Mouse (Mus musculus) small intestine, adult 2 months (tissue): ENCODE data around the gene Shisa8. TPM values are rescaled to one million over a fixed set of nuclear protein-coding genes. Genes with fewer than 3 reads are reported as not detected.
A peak's percentile ranks its signal among the peaks of the same experiment; 100 is the strongest.

ENCODE experiments used
- H3K27ac ChIP-seq: fragments of 200-500 bp; 2 replicates; pipeline ENCODE4 v1.5.1; 2012; ENCODE audit warnings: low read depth, low read length, control low read depth, inconsistent platforms; ENCODE audit not compliant: insufficient read depth
- H3K27me3 ChIP-seq: fragments of 200-500 bp; 2 replicates; pipeline ENCODE4 v1.6.1; 2012; ENCODE audit warnings: mild to moderate bottlenecking, moderate library complexity, low read length, inconsistent platforms; ENCODE audit not compliant: control insufficient read depth, insufficient read depth
- H3K36me3 ChIP-seq: fragments of 200-500 bp; 2 replicates; pipeline ENCODE4 v1.6.1; 2012; ENCODE audit warnings: mild to moderate bottlenecking, low read length, control low read depth, inconsistent platforms; ENCODE audit not compliant: control insufficient read depth, insufficient read depth
- H3K4me1 ChIP-seq: fragments of 200-500 bp; 2 replicates; pipeline ENCODE4 v1.6.1; 2012; ENCODE audit warnings: low read length, inconsistent platforms, mixed read lengths; ENCODE audit not compliant: control insufficient read depth, insufficient read depth, insufficient read length
- H3K4me3 ChIP-seq: fragments of 200-500 bp; 2 replicates; pipeline ENCODE4 v1.5.1; 2012; ENCODE audit warnings: low read depth, mild to moderate bottlenecking, control low read depth, inconsistent platforms, low read length, moderate library complexity
- CTCF ChIP-seq: fragments of 200-500 bp; IDR thresholded peaks from 2 replicates; pipeline ENCODE4 v1.5.1; 2012; ENCODE audit warnings: low read depth, mild to moderate bottlenecking, control low read depth, inconsistent platforms, low read length, moderate library complexity, mixed read lengths; ENCODE audit not compliant: insufficient replicate concordance, insufficient read length; ENCODE audit errors: extremely low read depth
- POLR2A ChIP-seq: fragments of 200-500 bp; IDR thresholded peaks from 2 replicates; pipeline ENCODE4 v1.6.1; 2012; ENCODE audit warnings: low read depth, mild to moderate bottlenecking, control low read depth, inconsistent platforms, low read length, moderate library complexity
- WGBS: fragments of 180-500 bp; shearing (Covaris S2); methylation state at CpG from one replicate; pipeline ENCODE4 v1.1.7; 2018; 5-methylcytosine and 5-hydroxymethylcytosine counted together
- polyA plus RNA-seq: library from polyadenylated mRNA; depleted of rRNA; stranded (reverse); fragments of >200 nt; gene quantifications from 2 replicates; pipeline ENCODE4 v1.2.3, GENCODE M21; 2012

Gene Shisa8
- polyA plus RNA-seq, 1 experiment = 2.6 TPM

DNA sequence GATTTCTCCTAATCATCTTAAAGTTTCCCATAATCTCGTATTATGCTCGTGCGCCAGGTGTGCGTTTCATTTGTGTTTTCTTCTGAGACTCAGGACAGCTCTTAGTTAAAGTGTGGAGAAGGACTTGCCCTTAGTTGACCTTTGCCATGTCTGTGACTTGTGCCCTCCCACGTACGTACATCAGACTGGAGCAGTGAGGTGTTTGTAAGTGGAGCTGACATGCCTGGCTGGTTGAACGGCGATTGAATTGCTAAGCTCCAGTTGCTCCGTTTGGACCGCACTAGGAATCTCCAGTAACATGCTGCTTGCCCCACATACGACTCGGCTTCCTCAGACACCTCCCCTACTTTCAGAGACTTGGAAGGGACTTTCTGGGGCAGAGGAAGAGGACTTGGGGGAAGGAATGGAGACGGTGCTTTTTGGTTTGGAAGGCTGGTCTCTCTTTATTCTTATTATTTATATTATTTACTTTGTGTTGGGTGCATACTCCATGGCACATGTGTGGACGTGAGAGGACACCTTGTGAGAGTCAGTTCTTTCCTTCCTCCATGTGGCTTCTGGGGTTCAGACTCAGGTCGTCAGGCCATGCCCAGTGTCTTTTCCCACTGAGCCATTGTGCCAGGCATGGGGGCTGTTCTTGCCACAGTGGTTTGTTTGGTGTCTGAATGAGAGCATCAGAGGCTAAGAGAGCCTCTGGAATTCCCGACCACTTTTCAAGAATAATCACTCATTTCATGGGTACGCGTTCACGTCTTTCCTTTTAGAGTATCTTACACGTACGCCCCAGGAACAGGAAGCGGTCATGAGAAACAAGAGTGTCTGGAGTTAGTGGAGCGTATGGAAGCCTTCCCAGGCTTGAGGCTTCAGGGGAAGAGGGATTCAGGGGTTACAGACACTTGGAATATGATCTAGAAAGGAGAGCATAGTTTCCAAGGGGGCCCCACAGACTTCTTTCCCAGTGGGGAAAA, 45.1 kb downstream of the Shisa8 start:
- no peak for TF ChIP-seq POLR2A
- no peak for TF ChIP-seq CTCF
- Histone ChIP-seq H3K4me1 (peaks cover 29% of the 10 kb centered on the region), H3K36me3 (peaks cover 21% of the 10 kb centered on the region), H3K27me3 (no peaks in the 10 kb centered on the region), H3K27ac (peak overlapping the region; percentile 96), H3K4me3 (no peak overlapping the region)
- 56% methylated on average over 23 of the region's 23 CpGs for WGBS

- peaks cover 13% of the 10 kb centered on the region for H3K36me3 ChIP-seq
- H3K4me1 ChIP-seq = peaks cover 29% of the 10 kb centered on the region
- no peaks in the 10 kb centered on the region for H3K27me3 ChIP-seq
- peak overlapping the region; percentile 58 for H3K4me3 ChIP-seq
- H3K27ac ChIP-seq = peak overlapping the region; percentile 96
- WGBS = 17% methylated on average over 22 of the region's 22 CpGs
- TF ChIP-seq POLR2A (no peak), CTCF (no peak)
These were observed 46.1 kb downstream of the Shisa8 start for GRCm38 (mm10) chr15:82166240-82167100.

DNA sequence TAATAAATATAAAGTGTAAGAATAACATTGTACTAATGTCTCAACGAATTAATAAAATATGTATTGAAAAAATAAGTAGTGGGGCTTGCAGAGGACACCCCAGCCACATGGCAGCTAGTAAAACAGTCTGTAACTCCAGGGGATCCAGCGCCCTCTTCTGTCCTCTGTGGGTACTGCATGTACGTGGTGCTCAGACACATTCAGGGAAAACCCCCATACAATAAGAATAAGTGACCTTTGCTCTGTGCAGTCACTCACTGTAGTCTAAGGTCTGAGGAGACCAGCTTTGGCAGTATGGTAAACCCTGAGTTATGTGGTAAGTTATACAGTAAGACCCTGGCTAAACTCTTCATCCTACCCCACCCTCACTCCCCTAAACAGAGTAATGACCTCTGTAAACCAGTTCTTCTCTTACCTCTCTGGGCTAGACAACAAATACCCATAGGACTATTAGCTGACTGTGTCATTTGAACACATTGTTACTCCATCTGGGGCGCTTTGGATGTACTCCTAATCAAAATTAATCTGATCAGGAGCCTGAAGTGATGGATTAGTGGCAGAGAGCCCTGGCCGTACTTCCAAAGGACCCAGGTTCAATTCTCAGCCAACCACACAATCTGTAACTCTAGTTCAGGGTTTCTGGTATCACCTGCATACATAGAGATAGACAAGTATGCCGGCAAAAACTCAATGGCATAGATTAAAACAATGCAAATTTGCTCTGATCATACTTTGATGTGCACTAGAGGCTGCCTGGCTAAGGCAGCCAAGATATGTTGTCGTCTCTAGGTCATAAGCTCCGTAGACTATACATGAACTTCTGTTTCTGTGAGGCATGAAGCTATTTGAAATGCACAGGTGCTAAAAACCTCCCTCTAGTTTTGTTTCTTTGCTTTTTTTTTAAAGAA, 47.0 kb downstream of the Shisa8 start:
- peak overlapping the region; percentile 96 for H3K27ac ChIP-seq
- WGBS = 18% methylated on average over 8 of the region's 8 CpGs
- TF ChIP-seq POLR2A (no peak), CTCF (peak; percentile 89; the same call in 1 of the 2 replicates)
- peaks cover 8% of the 10 kb centered on the region for H3K36me3 ChIP-seq
- H3K27me3 ChIP-seq = no peaks in the 10 kb centered on the region
- no peak overlapping the region for H3K4me3 ChIP-seq
- peaks cover 34% of the 10 kb centered on the region for H3K4me1 ChIP-seq

DNA sequence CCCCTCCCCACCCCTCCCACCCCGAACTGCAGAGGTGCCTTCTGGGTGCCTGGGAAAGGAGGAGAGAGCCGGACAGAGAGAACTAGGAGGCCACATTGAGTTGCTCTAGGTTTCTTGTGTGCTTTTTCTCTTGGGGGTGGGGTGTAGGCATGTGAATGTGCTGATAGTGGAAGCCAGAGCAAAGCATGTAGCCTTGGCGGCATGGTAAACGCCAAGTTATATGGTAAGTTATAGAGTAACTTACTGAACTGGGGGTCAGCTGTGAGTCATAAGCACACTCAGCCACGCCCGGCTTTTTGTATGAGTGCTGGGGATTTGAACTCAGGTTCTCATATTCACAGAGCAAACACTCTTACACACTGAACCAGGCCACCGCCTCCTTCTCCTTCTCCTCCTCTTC, 48.1 kb downstream of the Shisa8 start:
- Histone ChIP-seq H3K36me3 (no peaks in the 10 kb centered on the region), H3K4me3 (no peak overlapping the region), H3K27ac (peak overlapping the region; percentile 45), H3K4me1 (peaks cover 38% of the 10 kb centered on the region), H3K27me3 (no peaks in the 10 kb centered on the region)
- 22% methylated on average over 7 of the region's 7 CpGs for WGBS
- TF ChIP-seq POLR2A (no peak), CTCF (no peak)

- WGBS = 33% methylated on average over 4 of the region's 4 CpGs
- H3K4me1 ChIP-seq = peaks cover 38% of the 10 kb centered on the region
These were observed 48.6 kb downstream of the Shisa8 start for GRCm38 (mm10) chr15:82164061-82164399.

GRCm38 (mm10) chr15:82163356-82164060, 49.1 kb downstream of the Shisa8 start:
- WGBS = 75% methylated on average over 10 of the region's 10 CpGs
- no peaks in the 10 kb centered on the region; the same call in 1 of the 2 replicates for H3K36me3 ChIP-seq
- no peaks in the 10 kb centered on the region for H3K27me3 ChIP-seq
- no peak overlapping the region for H3K4me3 ChIP-seq
- peaks cover 39% of the 10 kb centered on the region for H3K4me1 ChIP-seq
- H3K27ac ChIP-seq = peak overlapping the region; percentile 68
- TF ChIP-seq CTCF (no peak), POLR2A (no peak)

More at GRCm38 (mm10) chr15:82164061-82164399, 48.6 kb downstream of the Shisa8 start:
- no peak for TF ChIP-seq CTCF
- no peak for TF ChIP-seq POLR2A
- no peak overlapping the region for H3K4me3 ChIP-seq
- no peaks in the 10 kb centered on the region for H3K36me3 ChIP-seq
- no peaks in the 10 kb centered on the region for H3K27me3 ChIP-seq
- peak overlapping the region; percentile 68 for H3K27ac ChIP-seq
